Mouse (Mus musculus) telencephalon, adult 2 months (tissue): ENCODE data around the gene Prickle3.
"Not testable (repeated sequence)": the region's sequence is repeated elsewhere in the genome, so short reads cannot be mapped to it uniquely, and the experiment has no call there.

Experiments
- DNase-seq: peaks from one replicate; pipeline ENCODE4 v3.0.0-alpha.2; 2011; ENCODE audit warnings: low read depth, low spot score

Prickle3 gene

DNA sequence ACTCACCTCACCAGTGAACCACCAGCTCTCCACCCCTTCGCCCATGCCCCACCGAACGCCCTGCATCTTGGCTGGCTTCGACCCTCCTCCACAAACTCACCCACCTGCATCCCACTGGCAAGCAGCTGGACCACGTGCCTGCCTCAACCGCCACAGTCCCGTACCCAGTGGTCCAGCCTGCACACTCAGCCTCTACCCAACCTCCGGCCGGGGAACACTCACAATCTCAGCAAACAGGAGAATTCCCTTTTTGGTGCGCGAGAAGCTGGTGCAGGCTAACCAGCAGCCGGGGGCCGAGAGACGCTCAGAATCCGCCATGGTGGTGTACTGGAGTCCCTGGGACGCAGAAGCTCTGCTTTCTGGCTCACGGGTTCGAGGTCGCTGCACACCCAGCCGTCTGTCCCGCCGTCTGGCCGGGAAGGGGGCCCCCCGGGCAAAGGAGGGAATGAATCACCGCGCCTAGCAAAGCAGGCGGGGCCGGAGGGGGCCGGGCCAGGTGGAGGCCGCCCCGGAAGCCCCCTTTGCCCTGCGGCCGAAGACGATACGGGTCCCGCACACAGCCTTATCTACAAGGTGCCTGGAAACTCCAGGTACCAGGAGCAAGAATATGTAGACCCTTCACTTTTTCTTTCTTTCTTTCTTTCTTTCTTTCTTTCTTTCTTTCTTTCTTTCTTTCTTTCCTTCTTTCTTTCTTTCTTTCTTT is 14.0 kb downstream of the Prickle3 start, which contains the start of gene Plp2:
Gene Plp2, minus strand, starts transcription at position 470 of the 703 bp plus-strand sequence.
- no peak for DNase-seq

DNA sequence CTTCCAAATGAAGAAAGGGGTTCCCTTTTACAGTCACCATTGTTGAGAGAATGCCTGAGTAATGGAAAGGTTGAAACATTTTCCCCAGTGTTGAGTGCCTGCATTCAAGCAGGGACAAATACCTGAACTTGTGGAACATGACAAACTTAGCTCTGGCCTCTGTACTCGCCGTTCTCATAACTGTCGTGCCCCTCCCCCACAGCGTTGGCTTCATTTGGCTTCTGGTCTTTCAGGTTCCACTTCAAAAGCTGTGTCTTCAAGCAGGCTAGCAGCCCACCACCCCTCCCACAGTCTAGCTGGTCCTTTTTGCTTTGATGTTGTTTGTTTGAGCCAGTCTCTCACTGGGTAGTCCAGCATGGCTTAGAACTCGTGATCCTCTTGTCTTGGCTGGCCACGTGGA is 15.7 kb downstream of the Prickle3 start:
- no peak for DNase-seq

DNA sequence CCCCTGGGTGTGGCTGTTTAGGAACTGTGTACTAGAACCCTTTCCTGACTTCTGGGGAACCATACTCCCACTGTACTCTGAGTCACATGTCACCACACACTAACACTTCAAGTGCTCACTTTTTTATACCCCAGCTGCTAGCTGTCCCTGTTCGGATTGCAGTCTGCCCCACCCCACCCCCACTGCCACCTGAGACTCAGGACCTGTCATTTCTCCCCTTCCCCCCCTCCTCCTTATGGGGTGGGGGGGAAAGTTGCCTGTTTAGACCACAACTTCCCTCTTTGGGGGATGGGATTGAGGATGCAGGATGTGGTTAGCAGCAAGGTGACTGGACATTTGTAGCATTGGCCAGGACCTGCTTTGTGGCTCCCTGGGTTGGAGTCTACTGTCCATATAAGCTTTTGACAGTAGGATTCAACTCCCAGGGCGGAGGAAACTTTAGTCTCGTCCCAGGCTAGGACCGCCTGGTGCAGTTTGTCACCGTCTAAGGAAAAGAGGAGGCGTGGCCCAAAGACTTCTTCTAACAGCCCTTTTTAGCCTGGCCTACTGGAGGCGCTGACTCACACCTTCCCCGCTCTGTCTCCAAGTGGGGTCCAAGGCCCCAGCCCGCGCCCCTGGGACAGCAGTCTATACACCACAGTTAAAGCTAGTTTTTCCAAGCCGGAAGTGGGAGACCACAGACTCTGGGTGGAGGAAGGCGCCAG is 16.7 kb downstream of the Prickle3 start:
- no peak for DNase-seq

DNA sequence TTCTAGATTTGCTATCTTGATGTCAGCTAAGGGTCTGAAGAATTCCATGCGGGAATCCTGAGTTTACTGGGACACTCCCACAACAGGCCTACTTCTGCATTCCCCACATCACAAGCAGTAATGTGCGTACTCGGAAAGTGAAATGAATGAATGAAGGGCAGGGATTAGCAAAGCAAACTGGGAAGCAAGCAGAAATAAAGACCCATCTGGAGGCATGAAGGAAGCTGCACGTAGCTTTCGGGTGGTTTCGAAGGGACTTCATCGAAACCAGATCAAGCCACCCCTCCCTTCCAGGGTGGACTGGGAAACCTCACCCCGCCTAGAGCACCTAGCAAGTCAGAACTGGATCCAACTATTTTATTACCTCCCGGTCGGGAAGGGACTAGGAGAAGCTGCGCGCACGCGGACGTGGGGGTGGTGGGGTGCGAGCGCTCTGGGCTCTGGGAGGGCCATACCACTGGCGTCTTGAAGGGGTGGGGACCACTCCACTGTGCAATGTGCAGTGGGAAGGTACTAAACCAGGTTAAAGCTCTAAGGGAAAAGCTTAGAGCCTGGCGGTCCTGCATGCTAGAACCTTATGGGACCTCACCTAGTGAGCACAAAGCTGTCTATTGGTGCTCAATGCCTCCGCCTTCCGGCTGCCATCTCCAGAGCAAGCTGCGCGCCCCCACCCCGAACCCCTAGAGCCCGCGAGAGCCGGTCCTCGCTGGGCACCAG is 17.4 kb downstream of the Prickle3 start:
- DNase-seq = no peak

DNA sequence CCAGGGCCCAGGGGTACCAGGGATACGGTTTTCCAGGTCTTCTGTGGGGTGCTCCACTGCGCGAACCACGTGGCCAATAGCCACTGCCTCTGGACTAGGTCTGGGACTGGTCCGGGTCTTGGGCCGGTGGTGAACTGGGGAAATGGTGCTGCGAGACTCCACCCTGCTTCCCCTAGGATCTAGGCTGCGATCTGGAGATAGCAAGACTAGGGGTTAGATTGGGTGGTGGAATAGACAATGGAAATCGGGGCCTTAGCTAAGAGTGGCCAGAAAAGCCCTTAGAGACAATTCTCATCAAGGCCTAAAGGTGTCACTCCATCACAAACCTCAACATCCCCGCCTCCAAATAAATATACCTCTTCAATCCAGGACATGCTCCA is 17.9 kb downstream of the Prickle3 start:
- no peak for DNase-seq

DNA sequence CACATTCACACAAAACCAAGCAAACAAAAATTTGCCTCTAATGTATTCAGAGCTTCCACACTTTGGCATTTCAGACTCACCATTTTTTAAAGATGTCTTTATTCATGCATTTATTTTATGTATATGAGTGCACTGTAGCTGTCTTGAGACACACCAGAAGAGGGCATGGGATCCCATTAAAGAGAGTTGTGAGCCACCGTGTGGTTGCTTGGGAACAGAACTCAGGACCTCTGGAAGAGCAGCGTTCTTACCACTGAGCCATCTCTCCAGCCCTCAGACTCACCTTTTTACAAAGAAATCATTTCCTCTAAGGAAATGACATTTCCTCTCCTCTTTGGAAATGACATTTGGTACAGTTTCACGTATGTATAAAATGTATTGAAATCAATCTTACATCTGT is 21.9 kb downstream of the Prickle3 start:
- DNase-seq = no peak

DNA sequence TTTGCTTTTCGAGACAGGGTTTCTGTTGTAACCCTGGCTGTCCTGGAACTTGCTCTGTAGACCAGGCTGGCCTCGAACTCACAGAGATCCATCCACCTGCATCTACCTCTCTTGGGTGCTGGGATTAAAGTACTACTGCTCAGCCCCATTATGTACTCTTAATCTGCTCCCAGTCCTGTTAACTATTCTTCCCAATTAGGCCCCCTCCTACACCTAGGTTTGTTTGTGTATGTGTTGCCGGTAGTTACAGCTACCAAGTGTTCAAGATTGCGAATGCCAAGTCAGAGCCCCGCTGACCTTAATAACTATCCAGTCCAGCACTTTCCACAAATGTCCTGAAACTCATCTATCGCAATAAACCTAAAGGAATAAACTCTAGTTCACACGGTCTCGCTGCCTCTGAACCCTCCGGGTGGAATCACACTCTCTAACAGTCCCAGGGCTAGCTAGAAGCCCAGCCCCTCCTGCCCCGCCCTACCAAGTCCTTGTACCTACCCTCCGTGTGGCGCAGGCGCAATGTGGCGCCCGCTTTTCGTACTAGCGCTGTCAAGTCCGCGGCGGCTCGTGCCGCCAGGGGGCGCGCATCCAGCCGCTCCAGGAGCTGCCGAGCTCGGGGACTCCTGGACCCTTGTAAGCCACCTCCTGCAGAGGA is 22.5 kb downstream of the Prickle3 start:
- DNase-seq = peak; percentile 58

DNA sequence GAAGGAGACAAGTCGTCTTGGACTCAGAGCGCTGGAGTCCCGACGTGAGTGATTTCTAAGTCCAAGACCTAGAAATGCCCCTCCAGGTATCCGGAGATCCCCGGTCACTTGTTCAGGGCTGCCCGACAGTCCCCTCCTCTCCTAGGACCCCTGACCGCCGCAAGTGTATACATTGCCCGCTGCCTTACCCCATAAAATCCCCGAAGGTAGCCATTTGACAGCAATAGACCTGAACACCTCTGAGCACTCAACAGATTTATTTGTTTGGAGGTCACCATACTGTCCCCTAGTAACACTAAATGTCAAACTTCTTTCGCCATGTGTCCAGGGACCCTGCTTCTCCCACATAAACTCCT is 23.0 kb downstream of the Prickle3 start:
- no peak for DNase-seq

DNA sequence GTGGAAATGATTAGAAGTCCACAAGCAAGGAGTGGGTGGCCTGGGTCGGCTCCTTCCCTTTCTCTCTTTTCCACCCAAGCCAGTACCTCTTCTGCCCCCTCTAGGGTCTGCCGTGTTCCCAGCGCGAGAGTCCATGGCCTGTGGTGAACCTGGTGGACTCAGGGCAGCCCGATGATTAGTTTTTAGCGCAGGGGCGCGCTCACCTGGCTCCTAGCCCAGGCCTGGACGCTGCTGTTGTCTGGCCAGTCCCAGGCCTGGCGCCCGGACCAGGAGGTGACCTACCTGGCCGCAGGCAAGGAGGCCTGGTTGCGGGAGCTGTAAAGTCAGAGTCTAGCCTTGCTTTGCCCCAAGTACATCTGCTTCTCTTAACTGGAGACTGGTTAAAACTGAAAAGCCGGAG is 23.8 kb downstream of the Prickle3 start, which contains the start of gene Magix:
Gene Magix, minus strand, starts transcription at position 388 of the 400 bp plus-strand sequence.
- no peak for DNase-seq

DNA sequence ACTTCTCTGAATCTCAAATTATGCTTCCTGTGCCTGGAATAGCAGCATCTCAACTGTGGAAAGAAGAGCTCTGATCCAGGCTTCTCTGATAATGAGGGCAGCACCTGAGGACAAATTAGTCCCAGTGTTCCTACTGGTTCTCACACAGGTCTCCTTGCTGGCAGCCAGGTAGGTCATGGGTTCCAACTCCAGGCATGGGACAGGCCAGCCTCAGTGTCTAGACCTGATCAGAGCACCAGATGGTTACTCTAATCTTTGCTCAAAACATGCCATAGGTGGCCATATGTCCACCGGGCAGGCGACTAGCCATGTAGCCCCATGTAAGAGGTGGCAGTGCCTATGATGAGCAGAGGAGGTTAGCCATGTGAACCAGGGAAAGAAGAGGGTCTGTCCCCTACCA is 31.3 kb downstream of the Prickle3 start:
- no peak for DNase-seq

DNA sequence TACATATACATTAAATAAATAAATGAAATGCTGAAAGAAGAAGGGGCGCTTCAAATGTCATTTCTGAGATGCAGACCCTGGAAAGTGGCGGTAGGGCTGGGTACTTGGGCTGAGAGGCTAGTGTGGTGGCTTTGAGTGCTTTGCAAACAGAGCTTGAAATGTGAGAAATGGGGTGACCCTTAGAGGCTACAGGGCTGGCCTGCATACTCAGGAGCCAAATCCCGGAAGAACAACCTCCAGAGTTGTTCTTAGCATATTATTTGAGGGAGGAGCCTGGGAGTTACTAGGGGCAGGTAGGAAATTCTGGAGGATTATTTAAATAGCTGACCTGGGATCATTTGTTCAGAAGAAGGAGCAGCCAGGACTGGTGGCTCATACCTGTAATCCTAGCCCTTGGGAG is 33.4 kb downstream of the Prickle3 start:
- DNase-seq = no peak

DNA sequence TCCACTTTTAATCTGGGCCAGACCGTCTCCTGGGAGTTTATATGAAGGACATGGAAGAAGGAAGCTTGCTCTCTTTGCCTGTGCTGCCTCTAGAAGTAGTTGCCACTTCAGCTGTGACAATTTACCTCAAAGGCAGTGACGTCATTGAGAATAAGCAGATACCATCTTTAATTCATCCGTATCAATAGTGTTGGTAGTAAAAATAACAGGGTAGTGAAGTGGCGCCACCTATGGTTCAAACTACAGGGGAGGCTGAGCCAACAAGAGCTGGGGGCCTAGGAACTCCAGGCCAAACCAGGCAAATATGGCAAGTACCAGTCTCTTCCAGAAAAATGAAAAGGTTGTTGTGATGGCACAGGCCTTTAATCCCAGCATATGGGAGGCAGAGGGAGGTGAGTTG is 35.8 kb downstream of the Prickle3 start:
- no peak for DNase-seq

DNA sequence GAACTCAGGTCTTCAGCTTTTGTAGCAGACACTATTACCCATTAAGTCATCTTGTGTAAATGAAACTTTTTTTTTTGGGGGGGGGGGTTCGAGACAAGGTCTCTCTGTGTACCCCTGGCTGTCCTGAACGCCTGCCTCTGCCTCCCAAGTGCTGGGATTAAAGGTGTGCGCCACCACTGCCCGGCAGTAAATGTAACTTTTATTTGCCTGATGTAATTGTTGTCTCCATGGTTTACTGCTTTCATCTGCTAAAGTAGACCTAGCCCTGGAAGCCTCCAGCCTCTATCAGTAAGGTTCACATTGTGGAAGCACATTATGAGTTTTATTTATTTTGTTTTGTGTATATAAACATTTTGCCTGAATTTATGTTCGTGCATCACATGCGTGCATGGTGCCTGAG is 39.5 kb downstream of the Prickle3 start:
- DNase-seq = no peak

DNA sequence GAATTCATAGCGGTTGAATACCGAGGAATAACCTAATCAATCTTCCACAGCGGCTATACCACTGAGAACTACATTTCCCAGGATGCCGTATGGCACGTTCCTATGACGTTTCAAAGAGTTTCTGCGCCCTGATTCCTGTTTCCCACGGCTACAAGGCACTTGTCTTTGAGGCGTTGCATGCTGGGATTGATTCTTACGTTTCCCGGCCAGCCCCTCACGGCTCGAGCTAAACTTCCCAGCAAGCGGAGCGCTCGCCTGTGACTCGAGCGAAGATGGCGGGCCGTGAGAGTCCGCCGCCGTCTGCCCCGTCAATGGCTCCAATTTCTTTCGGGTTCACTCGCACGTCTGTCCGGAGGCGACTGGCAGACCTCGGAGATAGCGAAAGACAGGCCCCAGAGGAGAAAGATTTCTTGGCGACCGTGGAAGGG is 39.9 kb downstream of the Prickle3 start, which contains the start of gene Gpkow:
Gene Gpkow, plus strand, starts transcription at position 178 of the 428 bp plus-strand sequence.
- peak; percentile 94 for DNase-seq

DNA sequence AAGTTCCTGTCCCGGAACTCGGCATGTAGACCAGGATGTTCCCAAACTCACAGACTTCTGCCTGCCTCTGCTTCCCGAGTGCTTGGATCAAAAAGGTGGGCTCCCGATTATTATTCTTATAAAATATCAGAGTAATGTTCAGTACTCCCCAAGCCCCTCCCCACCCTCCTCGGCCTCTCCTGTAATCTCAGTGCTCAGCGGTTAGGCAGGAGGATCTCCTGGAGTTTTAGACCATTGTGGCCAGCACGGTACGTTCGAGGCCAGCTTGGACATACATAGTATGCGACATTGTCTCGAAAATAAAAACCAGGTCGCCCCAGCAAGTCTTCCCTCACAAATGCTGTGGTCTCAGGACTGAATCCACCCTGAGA is 56.7 kb downstream of the Prickle3 start:
- not testable (repeated sequence) for DNase-seq

DNA sequence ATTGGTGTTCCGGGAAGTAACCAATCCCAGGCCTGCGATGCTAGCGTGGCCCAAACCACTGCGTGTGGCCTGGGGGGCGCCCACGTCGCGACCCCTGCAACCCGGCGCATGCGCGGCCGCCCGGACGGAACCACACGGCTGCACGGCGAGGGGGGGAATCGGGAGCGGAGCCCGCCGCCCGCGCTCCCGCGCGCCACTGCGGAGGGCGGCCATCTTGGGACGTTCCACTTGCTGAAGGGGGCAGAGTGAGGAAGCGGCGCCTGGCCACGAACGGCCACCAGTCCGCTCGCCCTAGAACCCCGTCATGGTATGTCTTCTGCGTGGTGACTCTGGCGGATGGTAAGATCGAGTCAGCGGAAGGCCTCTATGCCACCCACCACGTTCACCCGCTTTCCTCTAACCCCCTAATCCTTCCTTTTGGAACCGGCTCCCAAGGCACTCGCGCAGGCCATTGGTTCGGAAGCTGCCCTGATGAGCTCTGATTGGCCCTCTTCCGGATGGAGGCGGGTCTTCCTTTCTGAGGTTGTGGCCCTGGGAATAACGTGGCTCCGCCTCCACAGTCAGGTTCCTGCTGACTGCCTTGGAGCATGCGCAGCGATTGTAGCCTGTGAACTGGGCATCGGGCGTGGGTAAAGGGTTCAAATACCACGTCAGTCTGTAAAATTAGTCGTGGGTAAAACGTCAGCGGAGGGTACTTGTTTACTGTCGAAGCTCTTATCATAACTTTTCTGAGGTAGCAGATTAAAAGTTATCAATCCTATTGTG is 57.3 kb downstream of the Prickle3 start, which contains the start of gene Wdr45:
Gene Wdr45, plus strand, starts transcription at position 199 of the 765 bp plus-strand sequence.
- peak; percentile 95 for DNase-seq

DNA sequence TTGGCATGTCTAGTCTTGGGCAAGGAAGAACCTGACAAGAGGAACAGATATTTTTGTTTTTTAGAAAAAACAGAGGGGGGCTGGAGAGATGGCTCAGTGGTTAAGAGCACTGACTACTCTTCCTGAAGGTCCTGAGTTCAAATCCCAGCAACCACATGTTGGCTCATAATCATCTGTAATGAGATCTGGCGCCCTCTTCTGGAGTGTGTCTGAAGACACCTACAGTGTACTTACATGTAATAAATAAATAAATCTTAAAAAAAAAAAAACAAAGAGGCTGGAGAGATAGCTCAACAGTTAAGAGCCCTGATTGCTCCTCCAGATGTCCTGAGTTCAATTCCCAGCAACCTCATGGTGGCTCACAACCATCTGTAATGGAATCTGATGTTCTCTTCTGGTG is 59.0 kb downstream of the Prickle3 start:
- DNase-seq = not testable (repeated sequence)
